Mouse (Mus musculus) bone marrow, adult 2 months (tissue): ENCODE measurements around the gene Ddx1. TPM values are rescaled to one million over a fixed set of nuclear protein-coding genes. Genes with fewer than 3 reads are reported as not detected.
"Not testable (repeated sequence)": the region's sequence is repeated elsewhere in the genome, so short reads cannot be mapped to it uniquely, and the experiment has no call there.

Experiments
- H3K27ac ChIP-seq: fragments of 200-500 bp; 2 replicates; pipeline ENCODE4 v1.5.1; 2012; ENCODE audit warnings: low read depth, mild to moderate bottlenecking, control low read depth, inconsistent platforms, low read length; ENCODE audit not compliant: control insufficient read depth, poor library complexity, insufficient read depth
- H3K4me1 ChIP-seq: fragments of 200-500 bp; 2 replicates; pipeline ENCODE4 v1.6.1; 2011; ENCODE audit warnings: low read length; ENCODE audit not compliant: control insufficient read depth, insufficient read depth
- H3K4me3 ChIP-seq: fragments of 200-500 bp; replicated peaks from 2 replicates; pipeline ENCODE3; 2011; ENCODE audit warnings: mild to moderate bottlenecking, low read depth, low read length, control low read depth; ENCODE audit not compliant: control insufficient read depth
- CTCF ChIP-seq: fragments of 200-500 bp; IDR thresholded peaks from 2 replicates; pipeline ENCODE4 v1.5.1; 2011; ENCODE audit warnings: low read length, control low read depth; ENCODE audit not compliant: control insufficient read depth, insufficient read depth
- POLR2A ChIP-seq: fragments of 200-500 bp; IDR thresholded peaks from 2 replicates; pipeline ENCODE4 v1.6.1; 2011; ENCODE audit warnings: low read depth, mild to moderate bottlenecking, control low read depth, low read length, borderline replicate concordance; ENCODE audit not compliant: control insufficient read depth
- WGBS: fragments of 180-500 bp; shearing (Covaris S2); methylation state at CpG from one replicate; pipeline ENCODE4 v1.1.7; 2018; 5-methylcytosine and 5-hydroxymethylcytosine counted together
- polyA plus RNA-seq: library from polyadenylated mRNA; stranded (reverse); fragments of >200 nt; gene quantifications from 2 replicates; pipeline ENCODE4 v1.2.4, GENCODE M21; 2011; ENCODE audit warnings: low replicate concordance; ENCODE audit not compliant: missing spikeins, insufficient read depth, insufficient read length

The Ddx1 gene
- polyA plus RNA-seq, 1 experiment, result 38.7 TPM

GRCm38 (mm10) chr12:13195506-13195905 is 53.5 kb downstream of the Ddx1 start:
- TF ChIP-seq CTCF (no peak), POLR2A (no peak)
- Histone ChIP-seq H3K27ac (no peak overlapping the region), H3K4me3 (no peak overlapping the region), H3K4me1 (no peaks in the 10 kb centered on the region)

- no peak for TF ChIP-seq POLR2A
- TF ChIP-seq CTCF, result no peak
- 71% methylated on average over 11 of the region's 11 CpGs for WGBS
These were observed 60.8 kb downstream of the Ddx1 start for GRCm38 (mm10) chr12:13188059-13188700.

GRCm38 (mm10) chr12:13186209-13186608 is 62.8 kb downstream of the Ddx1 start:
- H3K4me1 ChIP-seq, result no peaks in the 10 kb centered on the region
- 57% methylated on average over 4 of the region's 4 CpGs for WGBS
- H3K27ac ChIP-seq, result no peak overlapping the region
- H3K4me3 ChIP-seq, result no peak overlapping the region
- no peak for TF ChIP-seq POLR2A
- TF ChIP-seq CTCF, result no peak

More at GRCm38 (mm10) chr12:13188059-13188700, 60.8 kb downstream of the Ddx1 start:
- Histone ChIP-seq H3K27ac (no peak overlapping the region), H3K4me1 (no peaks in the 10 kb centered on the region), H3K4me3 (no peak overlapping the region)

GRCm38 (mm10) chr12:13184873-13185361 is 64.1 kb downstream of the Ddx1 start:
- no peak overlapping the region for H3K4me3 ChIP-seq
- no peak for TF ChIP-seq CTCF
- no peak for TF ChIP-seq POLR2A
- peaks cover 2% of the 10 kb centered on the region; the same call in 1 of the 2 replicates for H3K4me1 ChIP-seq
- 74% methylated on average over 11 of the region's 11 CpGs for WGBS
- no peak overlapping the region for H3K27ac ChIP-seq

- not testable (repeated sequence) for H3K4me1 ChIP-seq, H3K4me3 ChIP-seq, H3K27ac ChIP-seq
- 88% methylated on average over 4 of the region's 4 CpGs for WGBS
These were observed 64.9 kb downstream of the Ddx1 start for GRCm38 (mm10) chr12:13184136-13184535.

GRCm38 (mm10) chr12:13182220-13182619 is 66.8 kb downstream of the Ddx1 start:
- Histone ChIP-seq H3K27ac (no peak overlapping the region), H3K4me1 (peaks cover 2% of the 10 kb centered on the region; the same call in 1 of the 2 replicates), H3K4me3 (no peak overlapping the region)
- no peak for TF ChIP-seq CTCF
- TF ChIP-seq POLR2A, result no peak
- 74% methylated on average over 8 of the region's 8 CpGs for WGBS

GRCm38 (mm10) chr12:13181721-13182120 is 67.3 kb downstream of the Ddx1 start:
- H3K4me3 ChIP-seq, result no peak overlapping the region
- WGBS, result 82% methylated on average over 6 of the region's 6 CpGs
- H3K27ac ChIP-seq, result no peak overlapping the region
- H3K4me1 ChIP-seq, result peaks cover 2% of the 10 kb centered on the region; the same call in 1 of the 2 replicates
- TF ChIP-seq CTCF, result no peak
- TF ChIP-seq POLR2A, result no peak

- peak overlapping the region; percentile 58 for H3K4me3 ChIP-seq
- no peak overlapping the region; the same call in 1 of the 2 replicates for H3K27ac ChIP-seq
- 17% methylated on average over 9 of the region's 9 CpGs for WGBS
- peaks cover 2% of the 10 kb centered on the region; the same call in 1 of the 2 replicates for H3K4me1 ChIP-seq
- TF ChIP-seq POLR2A (no peak), CTCF (no peak)
These were observed 68.2 kb downstream of the Ddx1 start for GRCm38 (mm10) chr12:13180715-13181335.
